Mouse (Mus musculus): ENCODE data around the gene Tecpr2.

Tecpr2 gene

GRCm38 (mm10) chr12:110949410-110949809, 60.3 kb downstream of the Tecpr2 start:
- DNase-seq = no peak

DNA sequence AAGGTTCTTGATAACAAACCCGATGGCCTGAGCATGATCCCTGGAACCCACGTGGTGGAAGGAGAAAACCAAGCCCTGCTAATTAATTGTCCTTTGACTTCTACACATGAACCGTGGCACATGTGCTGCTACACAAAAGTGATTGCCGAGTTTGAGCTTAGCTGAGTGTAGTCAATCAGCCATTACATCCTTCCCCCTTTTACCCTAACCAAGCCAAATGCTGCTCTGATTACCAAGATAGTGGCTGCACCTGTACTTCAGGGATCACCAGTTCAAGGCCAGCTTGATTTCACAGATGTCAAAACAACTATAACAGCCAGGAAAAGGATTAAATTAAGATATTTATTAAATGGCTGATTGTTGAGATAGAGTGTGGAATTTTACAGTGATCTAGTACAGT, 61.1 kb downstream of the Tecpr2 start:
- DNase-seq = no peak

GRCm38 (mm10) chr12:110951236-110951635, 62.2 kb downstream of the Tecpr2 start:
- DNase-seq = no peak

DNA sequence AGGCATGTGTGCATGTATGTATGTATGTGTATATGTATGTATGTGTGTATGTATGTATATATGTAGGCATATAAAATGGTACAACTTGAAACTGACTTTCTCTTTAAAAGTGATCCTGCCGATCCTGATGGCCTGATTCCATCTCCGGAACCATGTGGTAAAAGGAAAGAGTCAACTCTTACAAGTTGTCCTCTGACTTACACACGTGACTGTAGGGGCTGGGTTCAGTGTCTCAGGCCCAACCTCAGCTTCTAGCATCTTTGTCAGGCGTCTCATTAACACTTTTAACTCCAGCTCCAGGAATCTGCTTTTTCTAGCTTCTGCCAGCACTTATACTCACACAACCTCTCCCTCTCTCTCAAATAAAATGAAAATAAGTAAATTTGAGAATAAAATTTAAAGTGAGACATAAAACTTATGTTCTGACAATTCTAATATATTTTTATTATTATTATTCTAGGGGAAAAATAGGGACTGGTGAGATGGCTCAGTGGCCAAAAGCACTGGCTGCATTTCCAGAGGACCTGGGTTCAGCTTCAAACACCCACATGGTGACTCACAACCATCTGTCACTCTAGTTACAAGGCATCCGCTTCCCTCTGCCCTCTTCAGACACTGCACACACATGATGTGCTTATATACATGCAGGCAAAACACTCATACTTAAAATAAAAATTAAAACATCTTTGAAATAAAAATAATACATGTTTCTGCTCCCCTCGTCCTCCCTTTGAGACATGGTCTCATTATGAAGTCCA, 63.7 kb downstream of the Tecpr2 start:
- no peak for DNase-seq

- DNase-seq = no peak
Observed at GRCm38 (mm10) chr12:110953443-110953842, 64.4 kb downstream of the Tecpr2 start.

- no peak for DNase-seq
Observed at GRCm38 (mm10) chr12:110953900-110954299, 64.8 kb downstream of the Tecpr2 start.

- DNase-seq = no peak
Observed at GRCm38 (mm10) chr12:110954351-110954991, 65.4 kb downstream of the Tecpr2 start.

- no peak for DNase-seq
Observed at GRCm38 (mm10) chr12:110961973-110962372, 72.9 kb downstream of the Tecpr2 start.

GRCm38 (mm10) chr12:110965500-110965899, 76.4 kb downstream of the Tecpr2 start:
- no peak for DNase-seq

DNA sequence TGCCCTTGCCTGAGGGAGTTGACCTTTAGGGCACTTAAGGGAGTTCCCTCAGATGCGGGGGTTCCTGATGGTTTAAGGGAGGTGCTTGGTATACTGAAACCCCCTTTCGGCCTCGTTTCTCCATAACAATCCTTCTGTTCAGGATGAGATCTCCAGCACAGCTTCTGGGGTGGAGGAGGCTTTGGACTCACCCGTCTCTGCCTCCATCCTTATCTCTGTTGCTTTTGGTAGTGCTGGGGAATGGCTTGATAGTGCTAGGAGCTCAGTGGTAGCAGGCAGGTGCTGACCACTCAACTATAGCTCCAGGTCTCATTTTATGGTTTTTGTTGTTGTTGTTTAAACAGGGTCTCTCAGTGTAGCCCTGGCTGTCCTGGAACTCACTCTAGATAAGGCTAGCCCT, 77.0 kb downstream of the Tecpr2 start:
- no peak for DNase-seq

GRCm38 (mm10) chr12:110967146-110967545, 78.1 kb downstream of the Tecpr2 start:
- no peak for DNase-seq

GRCm38 (mm10) chr12:110970408-110970807, 81.3 kb downstream of the Tecpr2 start:
- no peak for DNase-seq

DNA sequence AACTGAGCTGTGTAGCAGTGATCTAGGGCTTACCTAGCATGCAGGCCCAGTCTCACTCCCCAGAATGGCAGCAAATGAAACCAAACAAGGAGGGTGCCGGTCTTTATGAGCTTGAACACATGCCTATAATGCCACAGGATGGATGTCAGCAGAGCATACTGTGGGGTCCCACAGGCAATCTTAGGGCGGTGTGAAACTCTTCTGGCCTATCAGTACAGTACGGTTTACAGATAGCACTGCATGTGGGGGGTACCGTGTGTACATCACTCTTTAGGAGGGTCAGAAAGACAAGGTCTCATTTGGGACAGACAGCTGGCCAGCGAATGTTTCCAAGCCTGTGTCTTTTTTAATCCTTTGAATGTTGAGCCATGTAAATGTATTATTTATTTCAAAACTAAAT, 82.9 kb downstream of the Tecpr2 start:
- no peak for DNase-seq

DNA sequence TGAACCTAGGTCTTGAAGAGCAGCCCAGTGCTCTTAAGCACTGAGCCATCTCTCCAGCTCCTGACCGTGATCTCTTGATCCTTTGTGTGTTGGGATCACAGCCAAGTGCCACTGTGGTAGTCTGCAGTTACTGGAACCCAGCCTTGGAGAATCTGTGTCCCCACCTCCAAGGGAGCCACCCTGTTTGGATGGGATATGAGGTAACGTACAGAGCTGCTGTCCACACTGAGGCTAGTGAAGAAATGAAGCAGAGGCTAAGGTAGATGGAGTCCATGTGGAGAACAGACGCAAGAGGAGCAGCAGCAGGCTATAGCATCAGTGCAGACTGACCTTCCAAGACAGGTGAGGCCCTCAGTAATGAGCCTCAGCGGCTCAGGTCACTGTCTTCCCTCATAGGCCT, 84.8 kb downstream of the Tecpr2 start:
- DNase-seq = no peak

DNA sequence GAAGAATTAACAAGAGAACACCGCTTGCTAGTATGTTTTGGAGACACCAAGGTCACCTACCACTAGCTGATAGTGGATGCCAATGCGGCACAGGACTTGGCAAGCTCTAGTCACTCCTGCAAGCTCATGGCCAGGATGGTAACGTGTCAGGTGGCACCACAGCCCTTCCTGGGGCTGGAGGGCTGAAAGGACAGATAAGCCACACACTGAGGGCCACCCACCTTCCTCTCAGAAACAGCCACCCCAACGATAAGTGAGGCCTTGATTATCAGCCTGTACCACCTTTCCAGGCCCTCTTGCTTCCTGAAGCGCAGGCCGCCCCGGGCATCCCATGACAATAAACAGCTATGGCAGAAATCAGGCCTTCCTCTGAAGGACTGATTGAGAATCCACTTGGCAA, 85.2 kb downstream of the Tecpr2 start:
- no peak for DNase-seq

DNA sequence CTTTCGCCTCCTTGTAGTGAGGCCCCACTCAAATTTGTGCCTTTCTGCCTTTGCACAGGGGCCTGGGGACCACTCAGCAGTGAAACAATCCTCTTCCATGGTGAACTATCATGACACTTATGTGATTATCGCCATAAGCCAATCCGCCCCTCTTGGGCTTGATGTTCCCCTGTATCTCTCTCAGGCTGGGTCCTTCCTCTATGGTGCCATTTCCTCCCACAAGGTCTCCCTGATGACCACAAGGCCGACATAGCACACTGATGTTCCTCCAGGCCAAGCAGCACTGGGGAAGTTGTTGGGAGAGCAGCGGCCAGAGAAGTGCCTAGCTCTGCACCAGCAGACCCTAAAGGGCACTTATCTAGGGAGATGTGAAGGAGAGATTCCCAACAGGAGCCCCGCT, 85.7 kb downstream of the Tecpr2 start:
- DNase-seq = no peak

GRCm38 (mm10) chr12:110975385-110975784, 86.3 kb downstream of the Tecpr2 start:
- no peak for DNase-seq

GRCm38 (mm10) chr12:110975838-110976468, 86.9 kb downstream of the Tecpr2 start:
- no peak for DNase-seq

DNA sequence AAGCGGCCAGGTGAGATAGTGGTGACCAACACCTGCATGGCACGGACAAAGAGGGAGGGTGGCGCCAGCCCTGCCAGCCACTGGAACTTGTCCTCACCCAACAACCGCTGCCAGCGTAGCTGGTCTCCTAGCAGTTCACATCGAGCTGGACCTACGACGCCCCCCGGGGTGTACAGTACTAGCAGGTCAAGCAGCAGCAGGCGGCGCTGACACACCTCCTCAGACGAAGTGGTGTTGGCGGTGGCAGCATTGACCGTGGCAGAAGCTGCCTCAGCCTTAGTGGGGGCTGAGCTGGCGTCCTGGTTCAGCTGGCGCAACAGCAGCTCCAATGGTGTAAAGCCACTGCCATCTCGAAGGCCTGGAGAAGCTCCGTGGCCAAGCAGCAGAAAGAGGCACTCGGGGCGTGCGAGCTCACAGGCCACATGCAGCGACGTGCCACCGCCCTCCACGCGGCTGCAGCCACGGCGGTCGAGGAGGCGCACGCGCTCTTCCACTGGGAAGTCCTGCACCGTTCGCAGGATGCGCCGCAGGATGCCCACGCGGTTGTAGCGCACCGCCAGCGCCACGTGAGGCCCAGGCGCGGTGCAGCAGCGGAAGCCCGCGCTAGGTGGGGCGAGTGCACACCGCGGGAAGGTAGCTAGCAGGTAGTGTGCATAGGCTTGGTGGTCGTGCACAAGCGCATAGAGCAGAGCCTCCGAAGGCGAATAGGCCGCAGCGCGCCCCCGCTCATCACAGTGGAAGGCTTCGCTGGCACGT, 87.7 kb downstream of the Tecpr2 start:
- DNase-seq = no peak

DNA sequence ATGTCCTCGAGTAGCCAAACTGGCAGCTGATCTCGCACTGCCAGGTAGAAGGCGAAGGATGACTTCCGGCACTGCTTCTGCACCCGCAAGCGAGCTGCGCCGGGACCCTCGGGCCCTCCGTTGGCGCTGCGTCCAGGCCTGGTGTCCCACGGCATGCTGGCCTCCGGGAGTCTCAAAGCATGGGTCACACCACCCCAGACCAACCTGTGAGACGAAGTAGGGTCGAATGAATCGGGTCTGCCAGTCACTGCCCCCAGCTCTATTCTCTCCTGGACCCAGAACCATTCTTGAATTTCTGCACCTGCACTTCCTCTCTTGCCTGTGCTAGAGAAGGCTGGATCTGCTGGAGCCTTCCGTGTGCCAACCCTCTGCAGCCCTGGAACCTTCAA, 88.3 kb downstream of the Tecpr2 start:
- DNase-seq = no peak

DNA sequence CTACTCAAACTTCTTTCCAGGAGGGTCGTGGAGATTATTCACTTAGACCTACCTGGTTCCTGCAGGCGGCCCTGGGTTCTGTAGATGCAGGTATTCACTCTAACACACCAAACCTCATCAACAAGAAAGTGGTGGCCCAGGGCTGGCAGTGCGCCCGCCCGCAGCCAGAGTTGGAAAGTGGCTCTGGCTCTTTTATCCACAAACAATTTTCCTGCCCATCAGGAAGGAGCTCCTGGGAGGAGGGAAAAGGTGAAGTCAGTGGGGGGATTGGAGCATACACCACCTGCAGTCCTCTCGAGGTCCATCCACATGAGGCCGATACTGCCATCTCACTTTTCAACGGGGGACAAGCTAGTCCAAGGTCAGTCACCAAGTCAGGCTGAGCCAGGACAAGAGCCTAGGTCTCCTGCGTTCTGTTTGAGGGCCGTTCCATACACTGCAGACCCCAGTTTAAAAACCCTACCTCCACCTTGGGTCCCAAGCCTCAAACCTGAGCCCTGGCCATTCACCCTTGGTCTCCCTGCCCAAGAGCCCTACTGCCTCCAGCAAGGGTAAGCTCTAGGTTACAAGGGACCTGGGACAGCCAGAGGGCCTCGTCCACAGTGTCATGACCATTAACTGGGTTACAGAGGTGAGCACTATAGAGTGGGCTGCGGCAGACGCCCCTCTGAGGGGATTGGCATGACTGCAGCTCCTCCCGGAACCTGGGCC, 89.0 kb downstream of the Tecpr2 start:
- no peak for DNase-seq

GRCm38 (mm10) chr12:110978607-110979406, 89.7 kb downstream of the Tecpr2 start, which contains the start of gene Ankrd9:
Gene Ankrd9, minus strand, starts transcription at chr12:110979040.
- DNase-seq = peak; percentile 96
